Mouse (Mus musculus) E14TG2a.4 (cell line): Measurements from ENCODE around the gene Gstp1.

Experiments
- H3K27me3 ChIP-seq: 2 replicates; pipeline ENCODE4 v1.6.1; 2014; ENCODE audit warnings: low read length, control low read depth; ENCODE audit not compliant: insufficient read depth
- H3K36me3 ChIP-seq: 2 replicates; pipeline ENCODE4 v1.6.1; 2014; ENCODE audit warnings: low read length, control low read depth; ENCODE audit not compliant: insufficient read depth
- H3K4me1 ChIP-seq: replicated peaks from 2 replicates; pipeline ENCODE4 v1.6.1; 2014; ENCODE audit warnings: low read depth, low read length, control low read depth
- H3K4me3 ChIP-seq: replicated peaks from 2 replicates; pipeline ENCODE4 v1.5.1; 2014; ENCODE audit warnings: mild to moderate bottlenecking, low read length
- H3K9me3 ChIP-seq: 2 replicates; pipeline ENCODE4 v1.6.1; 2014; ENCODE audit warnings: low read length, control low read depth
- CTCF ChIP-seq: conservative IDR thresholded peaks from 2 replicates; pipeline ENCODE4 v1.5.1; 2014; ENCODE audit warnings: low read length
- NANOG ChIP-seq: IDR thresholded peaks from 2 replicates; pipeline ENCODE4 v1.6.1; 2014; ENCODE audit warnings: borderline replicate concordance, low read length, mixed read lengths
- POU5F1 ChIP-seq: IDR thresholded peaks from 2 replicates; pipeline ENCODE4 v1.6.1; 2014; ENCODE audit warnings: low read length, borderline replicate concordance

Gstp1 gene

GRCm38 (mm10) chr19:4001752-4002151 lies 36.0 kb downstream of the Gstp1 start:
- Histone ChIP-seq H3K9me3 (no peaks in the 10 kb centered on the region), H3K4me1 (peaks cover 75% of the 10 kb centered on the region), H3K27me3 (no peaks in the 10 kb centered on the region; the same call in 1 of the 2 replicates), H3K36me3 (peaks cover 27% of the 10 kb centered on the region), H3K4me3 (peak overlapping the region; percentile 95; the same call in 1 of the 2 replicates)
- TF ChIP-seq POU5F1 (no peak), NANOG (no peak), CTCF (no peak)

- peaks cover 19% of the 10 kb centered on the region for H3K36me3 ChIP-seq
- H3K4me1 ChIP-seq = peaks cover 71% of the 10 kb centered on the region
- no peaks in the 10 kb centered on the region for H3K9me3 ChIP-seq
- H3K4me3 ChIP-seq = peak overlapping the region; percentile 95
- no peaks in the 10 kb centered on the region; the same call in 1 of the 2 replicates for H3K27me3 ChIP-seq
- TF ChIP-seq CTCF (no peak), POU5F1 (no peak), NANOG (no peak)
Observed at GRCm38 (mm10) chr19:4000949-4001525, 36.7 kb downstream of the Gstp1 start.

- H3K4me1 ChIP-seq = peaks cover 70% of the 10 kb centered on the region
- peaks cover 12% of the 10 kb centered on the region for H3K36me3 ChIP-seq
- TF ChIP-seq POU5F1 (no peak), CTCF (peak; percentile 72)
- no peaks in the 10 kb centered on the region; the same call in 1 of the 2 replicates for H3K27me3 ChIP-seq
- H3K9me3 ChIP-seq = no peaks in the 10 kb centered on the region
- H3K4me3 ChIP-seq = peak within 1 kb of the TSS; percentile 95
Observed at GRCm38 (mm10) chr19:4000119-4000900, 37.5 kb downstream of the Gstp1 start, which contains the start of the genes Nudt8 and Gm49405. Gene Nudt8, plus strand, starts transcription at chr19:4000580. Gene Gm49405, plus strand, starts transcription at chr19:4000626.

DNA sequence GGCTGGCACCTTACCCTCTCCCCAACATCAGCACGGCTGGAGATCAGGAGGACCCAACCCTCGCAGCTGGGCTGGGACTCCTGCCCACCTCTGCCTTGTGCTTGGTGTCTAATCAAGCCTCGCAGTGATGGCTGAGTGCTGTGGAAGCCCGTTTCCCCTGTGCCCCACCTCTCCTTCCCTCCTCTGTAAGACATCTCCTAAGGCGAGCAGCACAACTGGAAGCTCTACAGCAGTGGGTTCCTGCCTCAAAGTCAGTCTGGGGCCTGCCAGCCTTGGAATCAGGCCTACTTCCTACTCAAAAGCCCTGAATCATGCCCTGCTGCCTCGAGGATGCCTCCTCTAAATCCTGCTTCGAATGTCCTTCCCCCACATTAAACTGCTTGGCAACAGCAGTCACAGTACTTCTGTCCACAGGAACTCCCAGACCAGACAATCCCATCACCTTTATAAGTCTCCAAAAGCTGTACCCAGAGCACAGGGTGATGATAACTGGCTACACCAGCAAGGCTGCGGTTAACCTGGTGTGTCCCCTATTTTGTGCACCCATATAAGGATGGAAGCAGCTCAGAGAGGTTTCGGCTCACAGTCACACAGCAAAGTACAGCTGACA lies 38.6 kb downstream of the Gstp1 start:
- Histone ChIP-seq H3K27me3 (no peaks in the 10 kb centered on the region; the same call in 1 of the 2 replicates), H3K4me3 (peak overlapping the region; percentile 95), H3K36me3 (peaks cover 5% of the 10 kb centered on the region), H3K9me3 (no peaks in the 10 kb centered on the region), H3K4me1 (peaks cover 59% of the 10 kb centered on the region)
- TF ChIP-seq POU5F1 = no peak
- no peak for TF ChIP-seq CTCF
- no peak for TF ChIP-seq NANOG

- peaks cover 50% of the 10 kb centered on the region for H3K4me1 ChIP-seq
- peaks cover 5% of the 10 kb centered on the region for H3K36me3 ChIP-seq
- TF ChIP-seq NANOG (no peak), CTCF (no peak), POU5F1 (no peak)
- no peak overlapping the region for H3K4me3 ChIP-seq
- no peaks in the 10 kb centered on the region for H3K9me3 ChIP-seq
- no peaks in the 10 kb centered on the region; the same call in 1 of the 2 replicates for H3K27me3 ChIP-seq
Observed at GRCm38 (mm10) chr19:3998335-3998734, 39.5 kb downstream of the Gstp1 start.

DNA sequence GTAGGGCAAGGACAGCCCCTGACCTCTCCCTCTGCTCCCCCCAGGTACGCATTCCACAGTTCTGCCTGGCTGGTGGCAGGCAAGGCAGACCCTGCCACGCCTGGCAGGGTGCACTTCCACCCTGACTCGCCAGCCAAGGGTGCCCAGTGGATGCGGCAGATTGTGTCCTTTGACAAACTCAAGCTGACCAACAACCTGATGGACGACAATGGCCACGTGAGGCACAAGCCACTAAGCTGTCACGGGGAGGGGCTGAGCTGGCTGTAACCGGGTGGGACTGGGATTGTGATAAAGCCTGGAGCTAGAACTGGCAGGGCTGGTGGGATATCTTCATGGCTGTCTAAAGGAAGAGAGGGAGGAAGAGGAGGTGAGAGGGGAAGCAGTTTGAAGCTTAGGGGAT lies 40.6 kb downstream of the Gstp1 start:
- TF ChIP-seq CTCF = no peak
- peaks cover 5% of the 10 kb centered on the region for H3K36me3 ChIP-seq

DNA sequence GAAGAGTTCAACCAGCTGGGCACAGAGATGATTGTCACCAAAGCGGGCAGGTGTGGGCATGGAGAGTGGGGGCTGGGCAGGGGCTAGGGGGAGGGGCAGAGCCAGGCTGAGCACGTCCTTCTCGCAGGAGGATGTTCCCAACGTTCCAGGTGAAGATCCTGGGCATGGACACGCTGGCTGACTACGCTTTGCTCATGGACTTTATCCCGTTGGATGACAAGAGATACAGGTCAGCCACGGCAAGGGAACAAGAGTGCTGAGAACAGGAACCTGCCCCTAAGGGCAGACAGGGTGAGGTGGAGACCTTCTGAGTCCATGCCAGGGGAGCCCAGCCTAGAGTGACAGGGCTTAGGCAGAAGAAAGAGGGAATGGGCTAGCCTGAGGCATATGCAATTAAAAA lies 41.0 kb downstream of the Gstp1 start:
- Histone ChIP-seq H3K4me3 (no peak overlapping the region), H3K36me3 (peaks cover under 1% of the 10 kb centered on the region), H3K4me1 (peaks cover 44% of the 10 kb centered on the region), H3K9me3 (no peaks in the 10 kb centered on the region), H3K27me3 (no peaks in the 10 kb centered on the region; the same call in 1 of the 2 replicates)
- no peak for TF ChIP-seq POU5F1

More for the DNA sequence above, 40.6 kb downstream of the Gstp1 start:
- Histone ChIP-seq H3K27me3 (no peaks in the 10 kb centered on the region; the same call in 1 of the 2 replicates), H3K4me3 (no peak overlapping the region), H3K4me1 (peaks cover 48% of the 10 kb centered on the region), H3K9me3 (no peaks in the 10 kb centered on the region)

DNA sequence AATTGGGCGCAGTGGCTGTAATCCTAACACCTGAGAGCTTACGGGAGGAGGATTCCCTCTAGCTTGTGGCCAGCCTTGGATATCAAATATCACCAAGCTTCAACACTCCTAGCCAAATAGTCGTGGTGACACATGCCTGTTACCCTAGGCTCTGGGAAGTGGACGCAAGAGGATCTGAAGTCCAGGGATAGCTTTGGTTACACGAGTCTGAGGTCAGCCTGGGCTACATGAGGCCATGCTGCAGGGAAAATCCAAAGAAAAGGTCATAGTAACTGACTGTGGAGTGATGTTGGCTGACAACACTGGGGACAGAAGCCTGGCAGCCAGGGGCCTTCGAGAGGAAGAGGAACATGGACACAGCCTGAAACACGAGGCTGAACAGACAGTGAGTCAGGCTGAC lies 41.7 kb downstream of the Gstp1 start:
- Histone ChIP-seq H3K36me3 (no peaks in the 10 kb centered on the region), H3K27me3 (no peaks in the 10 kb centered on the region; the same call in 1 of the 2 replicates), H3K4me1 (peaks cover 38% of the 10 kb centered on the region), H3K4me3 (no peak overlapping the region), H3K9me3 (no peaks in the 10 kb centered on the region)
- no peak for TF ChIP-seq NANOG
- TF ChIP-seq CTCF = no peak
- no peak for TF ChIP-seq POU5F1
